Mouse (Mus musculus) layer of hippocampus, postnatal 25 days (tissue): ENCODE data around the gene Cotl1. TPM values are rescaled to one million over a fixed set of nuclear protein-coding genes. Genes with fewer than 3 reads are reported as not detected.
"Not testable (repeated sequence)": the region's sequence is repeated elsewhere in the genome, so short reads cannot be mapped to it uniquely, and the experiment has no call there.

Experiments used
- DNase-seq, 2 experiments: peaks; one replicate each; pipeline ENCODE4 v3.0.0; 2022; ENCODE audit warnings: mixed read lengths in 2 of 2, low spot score in 1 of 2; ENCODE audit errors: extremely low spot score in 1 of 2
- total RNA-seq, 2 experiments: library from RNA; stranded (reverse); gene quantifications; 2 replicates each; pipeline ENCODE4 v1.2.3; 2021

The Cotl1 gene
- total RNA-seq = 100 to 1,000 TPM; 121 to 140 TPM

DNA sequence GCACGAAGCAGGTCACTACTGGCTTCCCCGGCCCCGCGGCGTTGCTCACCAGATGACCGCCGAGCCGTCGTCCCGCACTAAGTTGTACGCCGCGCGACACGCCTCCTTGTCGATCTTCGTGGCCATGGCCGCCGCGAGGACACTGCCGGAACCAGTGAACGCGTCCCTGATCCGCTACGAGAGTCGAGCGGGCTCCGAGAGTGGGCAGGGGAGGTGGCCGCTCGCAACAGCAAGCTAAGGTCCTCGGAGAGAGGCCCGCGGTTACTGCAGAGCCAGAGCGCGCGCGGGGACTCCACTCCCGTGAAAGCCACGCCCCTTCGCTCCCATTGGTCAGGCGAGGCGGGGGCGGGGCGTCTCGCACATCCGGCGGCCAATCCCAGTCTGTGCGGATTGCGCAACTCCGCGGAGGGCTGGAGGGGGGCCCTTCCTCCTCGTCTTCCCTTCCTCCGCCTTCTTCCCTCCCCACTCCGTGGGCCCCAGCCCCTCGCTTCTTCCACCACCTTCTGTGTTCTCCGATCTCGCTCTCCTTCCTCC lies at the start of gene Cotl1:
TSS of gene Cotl1 (minus strand) at position 270 of the 534 bp plus-strand sequence.
- peak; percentile 94 for DNase-seq

DNA sequence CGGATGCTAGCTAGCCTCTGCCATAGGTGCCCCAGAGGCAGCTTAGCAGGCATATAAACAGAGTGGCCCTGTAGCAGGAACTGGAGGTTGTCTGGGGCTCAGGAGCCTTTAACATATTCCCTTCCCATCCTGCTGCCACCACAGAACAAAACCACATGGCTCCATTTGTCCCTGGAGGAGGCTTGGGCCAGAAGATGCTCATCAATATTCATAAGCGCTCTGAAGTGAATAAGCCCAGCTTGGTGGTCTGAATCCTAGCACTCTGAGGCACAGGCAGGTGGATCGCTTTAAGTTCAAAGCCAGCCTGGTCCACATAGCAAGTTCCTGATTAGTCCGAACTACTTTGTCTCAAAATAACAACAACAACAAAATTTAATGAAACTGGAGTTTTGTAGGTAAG lies 47.7 kb upstream of the Cotl1 start:
- DNase-seq = no peak

DNA sequence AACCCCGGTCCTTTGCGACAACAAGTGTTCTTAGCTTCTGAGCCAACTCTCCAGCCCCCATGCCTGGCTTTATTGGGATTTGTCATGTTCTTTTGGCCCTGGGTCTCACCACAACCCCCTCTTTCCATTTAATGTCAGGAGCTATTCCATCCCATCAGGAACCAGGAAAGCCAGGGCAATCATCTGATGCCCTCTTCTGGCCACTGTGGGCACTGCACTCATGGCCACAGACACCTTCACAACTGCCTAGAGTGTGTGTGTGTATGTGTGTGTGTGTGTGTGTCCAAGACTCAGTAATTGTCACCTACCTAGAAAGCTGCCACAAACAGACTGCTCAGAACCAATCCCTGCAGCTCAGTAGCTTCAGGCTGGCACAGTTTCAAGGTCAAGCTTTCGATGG lies 46.8 kb upstream of the Cotl1 start:
- peak in 1 of 2 experiments; percentile 42 for DNase-seq

DNA sequence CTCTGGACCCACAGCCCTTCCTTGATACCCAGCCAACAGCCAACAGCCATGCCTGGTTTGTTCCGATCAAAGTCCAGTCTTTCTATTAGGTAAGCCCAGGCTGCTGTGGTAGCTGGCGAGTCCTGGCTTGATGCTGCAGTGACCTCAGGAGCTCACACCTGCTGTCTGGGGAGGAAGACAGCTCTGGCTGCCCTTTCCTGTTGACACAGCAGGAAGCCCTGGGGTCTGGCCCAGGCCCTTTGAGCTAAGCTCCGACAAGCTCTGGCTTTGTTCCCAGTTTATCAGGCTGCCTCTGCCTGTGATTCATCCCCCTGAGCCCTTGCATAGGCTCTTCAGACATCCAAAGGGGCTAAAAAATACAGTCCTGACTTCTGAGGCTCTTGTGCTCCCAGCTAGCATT lies 45.3 kb upstream of the Cotl1 start:
- no peak for DNase-seq

DNA sequence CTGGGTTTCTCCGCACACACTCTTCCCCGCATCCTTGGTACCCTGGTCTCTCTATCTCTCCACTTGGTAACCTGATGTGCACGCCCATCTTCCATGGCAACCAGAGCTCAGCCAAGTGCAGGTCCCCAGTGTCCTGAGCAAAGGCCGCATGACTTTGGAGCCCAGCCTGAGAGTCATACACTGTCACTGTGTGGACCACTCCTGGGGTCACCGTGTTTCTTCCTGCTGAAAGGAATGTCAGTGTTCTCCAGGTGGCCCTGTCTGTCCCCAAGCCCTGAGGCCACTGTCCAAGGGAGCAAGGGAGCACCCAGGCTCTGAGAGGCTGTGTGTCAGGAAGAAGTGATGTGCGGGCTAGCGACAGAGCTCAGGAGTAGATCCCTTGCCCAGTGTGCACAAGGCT lies 42.9 kb upstream of the Cotl1 start:
- DNase-seq = no peak

DNA sequence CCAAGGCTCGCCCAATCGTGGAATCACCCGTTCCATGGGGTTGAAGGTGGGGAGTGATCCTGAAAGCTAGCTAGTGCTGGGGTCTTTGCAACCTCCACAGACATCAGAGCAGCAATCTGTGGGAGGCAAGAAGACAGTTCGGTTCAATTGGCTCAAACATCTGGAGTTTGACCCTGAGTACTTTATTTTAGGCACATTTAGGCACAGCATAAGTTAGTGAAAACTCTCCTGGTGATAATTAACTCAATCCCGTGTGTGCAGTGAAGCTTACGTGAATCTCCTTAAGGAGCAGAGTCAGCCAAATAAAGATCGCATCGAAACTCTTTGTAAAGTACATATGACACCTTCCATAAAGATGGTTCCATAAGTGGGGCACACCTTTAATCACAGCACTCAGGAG lies 41.6 kb upstream of the Cotl1 start:
- no peak for DNase-seq

DNA sequence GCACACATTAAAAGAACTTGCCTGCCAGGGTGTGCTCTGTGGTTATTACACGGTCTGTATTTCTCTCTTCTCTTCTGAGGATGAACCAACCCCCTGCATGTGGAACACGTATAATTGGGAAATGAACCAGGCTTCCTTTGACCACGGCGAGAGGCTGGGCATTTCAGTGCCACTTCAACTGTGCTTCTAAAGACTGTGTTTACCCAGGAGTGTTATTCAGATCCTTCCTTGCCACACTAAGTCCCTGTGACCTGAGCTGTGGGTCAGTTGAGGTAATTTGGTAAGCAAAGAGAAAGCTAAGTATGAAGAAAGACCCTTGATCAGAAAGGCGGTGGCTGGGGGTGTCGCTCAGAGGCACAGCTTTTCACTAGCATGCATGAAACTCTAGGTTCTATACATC lies 41.0 kb upstream of the Cotl1 start:
- no peak for DNase-seq

DNA sequence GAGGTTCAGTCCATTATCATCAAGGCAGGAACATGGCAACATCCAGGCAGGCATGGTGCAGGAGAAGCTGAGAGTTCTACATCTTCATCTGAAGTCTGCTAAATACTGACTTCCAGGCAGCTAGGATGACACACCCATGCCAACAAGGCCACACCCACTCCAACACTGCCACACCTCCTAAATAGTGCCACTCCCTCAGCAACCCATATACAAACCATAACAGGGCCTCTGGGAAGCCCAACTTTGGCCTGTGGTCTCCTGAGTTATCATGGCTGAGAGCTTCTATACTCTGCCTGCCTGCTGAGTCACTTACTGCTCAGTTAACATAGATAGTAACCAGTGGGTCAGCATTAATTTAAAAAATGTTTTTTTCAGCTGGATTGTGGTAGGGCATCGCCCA lies 32.8 kb upstream of the Cotl1 start:
- no peak for DNase-seq

DNA sequence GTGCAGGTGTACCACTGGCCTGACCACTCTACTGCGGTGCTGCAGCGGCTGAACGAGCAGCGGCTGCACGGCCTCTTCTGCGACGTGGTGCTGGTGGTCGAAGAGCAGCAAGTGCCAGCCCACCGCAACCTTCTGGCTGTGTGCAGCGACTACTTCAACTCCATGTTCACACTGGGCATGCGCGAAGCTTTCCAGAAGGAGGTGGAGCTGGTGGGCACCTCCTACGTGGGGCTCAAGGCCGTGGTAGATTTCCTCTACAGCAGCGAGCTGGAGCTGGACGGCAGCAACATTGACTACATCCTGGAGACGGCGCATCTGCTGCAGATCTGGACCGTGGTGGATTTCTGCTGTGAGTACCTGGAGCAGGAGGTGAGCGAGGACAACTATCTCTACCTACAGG lies 29.3 kb upstream of the Cotl1 start:
- DNase-seq = no peak

DNA sequence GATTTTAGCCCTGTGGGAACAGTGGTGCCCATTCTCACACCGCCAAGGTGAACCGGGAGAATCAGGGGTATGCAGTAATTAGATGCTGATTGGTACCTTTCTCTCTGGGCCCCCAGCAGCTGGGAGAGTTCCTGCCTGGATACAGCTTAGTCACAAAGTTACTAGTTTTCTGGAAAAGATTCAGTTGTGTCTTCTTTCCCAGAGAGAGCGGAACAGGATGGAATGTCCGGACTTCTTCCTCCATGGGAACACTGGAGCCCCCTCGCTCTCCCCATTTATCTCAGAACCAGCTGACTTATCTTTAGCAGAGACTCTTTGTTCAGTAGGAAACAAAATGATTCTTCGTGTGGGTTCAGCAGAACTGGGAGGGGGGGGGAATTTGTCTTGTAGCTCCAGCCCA lies 22.4 kb upstream of the Cotl1 start:
- no peak for DNase-seq

DNA sequence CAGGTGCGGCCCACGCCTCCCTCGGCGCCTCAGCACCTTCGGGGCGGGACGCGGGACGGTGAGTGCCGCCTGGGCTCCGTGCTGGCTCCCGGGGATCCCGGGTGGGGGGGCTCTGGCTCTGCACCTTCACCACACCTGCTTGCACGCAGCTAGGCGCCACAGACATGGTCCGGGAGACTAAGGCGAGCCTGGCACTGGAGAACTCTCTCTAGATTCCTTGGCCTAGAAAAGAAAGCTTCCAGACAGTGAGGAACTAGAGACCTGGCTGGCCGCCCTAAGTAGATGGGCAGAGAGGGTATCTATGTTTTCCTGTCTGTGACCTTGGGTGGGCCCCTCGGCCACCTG lies 22.0 kb upstream of the Cotl1 start:
- DNase-seq = no peak

DNA sequence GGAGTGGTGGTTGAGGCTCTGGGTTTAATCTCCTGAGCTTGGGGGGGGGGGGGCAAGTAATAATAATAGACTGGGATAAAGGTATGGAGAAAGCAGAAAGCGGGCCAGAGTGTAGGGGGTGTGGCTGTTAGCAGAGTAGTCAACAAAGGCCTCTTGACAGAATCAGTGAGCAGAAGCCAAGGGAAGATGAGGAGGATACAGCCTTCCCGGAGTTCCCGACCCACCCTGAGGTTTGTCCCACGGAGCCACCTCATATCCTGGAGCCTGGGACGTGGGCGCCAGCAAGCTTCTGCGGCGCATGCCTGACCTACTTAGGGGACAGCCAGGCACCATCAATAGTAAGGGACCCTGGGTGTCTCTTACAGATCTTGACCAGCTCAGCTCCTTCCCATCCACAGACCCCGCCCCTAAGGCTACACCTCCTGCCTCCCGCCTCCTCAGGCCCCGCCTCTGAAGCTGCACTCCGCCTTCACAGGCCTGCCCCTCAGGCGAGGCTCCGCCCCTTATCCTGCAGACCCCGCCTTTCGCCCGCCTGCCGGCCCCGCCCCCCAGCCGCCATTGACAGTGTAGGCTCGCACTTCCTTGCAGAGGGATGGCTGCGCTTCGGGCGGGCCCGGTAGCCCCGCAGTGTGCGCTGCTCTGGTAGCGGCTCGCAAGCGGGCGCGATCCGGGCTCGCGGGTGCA lies 21.5 kb upstream of the Cotl1 start, which contains the start of gene Klhl36:
TSS of gene Klhl36 (plus strand) at position 561 of the 684 bp plus-strand sequence.
- peak; percentile 88 to 91 for DNase-seq

DNA sequence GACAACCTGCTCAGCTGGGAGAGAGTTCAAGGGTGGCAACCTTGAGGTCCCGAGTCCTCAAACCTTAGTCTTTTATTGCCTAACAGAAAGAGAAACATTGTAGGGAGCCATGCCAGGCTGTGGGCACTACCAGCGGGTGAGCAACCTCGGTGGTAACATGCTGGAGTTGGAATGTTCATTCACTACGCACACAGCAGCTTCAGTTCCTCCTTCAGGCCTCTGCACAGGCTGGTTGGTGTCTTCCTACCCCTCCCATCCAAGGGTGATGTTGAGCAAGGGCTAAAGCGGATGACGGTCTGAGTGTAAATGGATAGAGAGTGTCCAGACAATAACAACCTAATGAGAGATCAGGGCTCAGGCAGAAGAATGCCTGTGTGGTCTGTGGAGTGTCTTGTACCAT lies 17.4 kb upstream of the Cotl1 start:
- no peak for DNase-seq

DNA sequence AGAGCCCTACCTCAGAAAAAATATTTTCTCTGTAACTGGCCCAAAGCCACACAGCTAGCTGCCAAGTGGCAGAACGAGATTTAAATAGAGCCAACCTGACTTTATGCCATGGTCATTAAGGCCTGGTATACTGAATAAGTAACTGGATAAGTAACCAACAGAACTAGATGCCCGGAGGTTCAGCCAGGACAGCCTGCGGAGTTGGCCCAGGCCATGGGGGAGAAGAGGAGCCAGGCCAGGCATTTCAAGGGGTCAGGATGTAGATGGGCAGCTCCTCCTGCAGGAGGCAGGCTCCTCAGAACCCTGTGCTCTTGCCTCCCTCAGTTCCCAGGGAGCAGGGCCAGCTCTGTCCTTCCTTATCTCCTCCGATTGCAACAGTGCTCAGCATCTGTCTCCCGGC lies 15.3 kb upstream of the Cotl1 start:
- no peak for DNase-seq

DNA sequence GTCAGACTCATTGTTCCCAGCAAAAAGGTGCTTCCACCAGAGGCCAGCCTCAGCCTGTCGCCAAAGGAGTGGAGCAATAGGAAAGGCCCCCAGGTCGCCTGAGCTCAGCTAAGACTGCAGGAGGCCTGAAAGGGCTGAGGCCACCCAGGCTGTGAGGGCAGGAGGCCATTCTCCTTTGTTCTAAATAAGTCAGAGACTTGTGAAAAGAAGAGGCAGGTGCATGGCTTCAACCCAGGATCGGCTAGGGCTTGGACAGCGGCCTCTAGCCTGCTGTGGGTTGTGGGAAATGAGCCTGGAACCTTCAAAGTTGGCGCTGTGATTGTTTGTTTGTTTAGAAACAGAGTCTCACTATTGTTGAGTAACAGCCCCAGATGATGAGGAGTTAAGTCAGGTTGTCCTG lies 13.7 kb upstream of the Cotl1 start:
- DNase-seq = no peak

DNA sequence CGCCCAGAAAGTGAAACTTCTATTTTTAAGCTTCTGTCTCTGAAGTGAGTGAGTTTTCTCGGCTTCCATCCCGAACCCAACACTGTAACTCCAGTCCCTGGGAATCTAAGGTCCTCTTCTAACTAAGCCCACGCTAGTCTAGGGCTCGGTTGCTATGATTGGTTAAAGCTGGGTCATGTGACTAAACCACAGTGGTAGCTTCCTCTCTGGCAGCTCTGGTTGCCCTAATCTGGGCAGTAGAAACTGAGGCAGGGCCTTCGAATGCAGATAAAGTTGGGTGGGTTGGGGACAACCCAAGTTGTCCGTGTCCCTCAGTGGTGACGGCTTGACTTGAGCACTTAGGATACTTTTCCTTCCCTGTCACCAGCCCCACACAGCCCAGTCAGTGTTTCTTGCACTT lies 13.2 kb upstream of the Cotl1 start:
- no peak for DNase-seq

DNA sequence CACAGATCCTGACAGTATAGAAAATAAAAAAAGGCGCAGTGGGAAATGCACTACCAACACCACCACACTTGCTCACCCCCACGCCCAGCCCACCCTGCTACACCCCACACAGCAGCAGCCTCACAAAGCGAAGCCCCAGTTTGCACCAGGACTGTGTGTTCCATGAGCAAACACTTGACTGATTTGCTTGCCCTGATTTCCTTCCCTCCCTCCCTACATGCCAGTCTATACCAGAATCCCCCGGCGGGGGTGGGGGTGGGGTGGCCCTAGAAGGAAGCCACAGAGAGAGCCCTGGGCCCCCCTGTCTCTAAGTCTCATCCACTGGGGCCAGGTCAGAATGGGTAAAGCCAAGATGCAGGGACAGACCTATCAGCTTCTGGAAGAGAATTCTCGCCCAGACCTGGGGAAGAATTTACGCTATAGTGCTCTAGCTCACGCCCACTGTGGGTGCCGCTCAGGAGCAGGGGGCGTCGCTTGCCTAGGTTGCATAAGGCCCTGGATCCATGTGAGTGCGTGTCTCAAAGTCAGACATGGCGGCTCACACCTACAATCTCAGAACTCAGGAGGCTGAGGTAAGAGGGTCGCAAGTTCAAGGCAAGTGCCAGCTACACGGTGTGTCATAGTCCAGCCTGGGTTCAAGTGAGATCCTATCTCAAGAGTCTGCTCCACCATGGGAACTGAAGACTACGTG lies 7.0 kb upstream of the Cotl1 start:
- no peak for DNase-seq

DNA sequence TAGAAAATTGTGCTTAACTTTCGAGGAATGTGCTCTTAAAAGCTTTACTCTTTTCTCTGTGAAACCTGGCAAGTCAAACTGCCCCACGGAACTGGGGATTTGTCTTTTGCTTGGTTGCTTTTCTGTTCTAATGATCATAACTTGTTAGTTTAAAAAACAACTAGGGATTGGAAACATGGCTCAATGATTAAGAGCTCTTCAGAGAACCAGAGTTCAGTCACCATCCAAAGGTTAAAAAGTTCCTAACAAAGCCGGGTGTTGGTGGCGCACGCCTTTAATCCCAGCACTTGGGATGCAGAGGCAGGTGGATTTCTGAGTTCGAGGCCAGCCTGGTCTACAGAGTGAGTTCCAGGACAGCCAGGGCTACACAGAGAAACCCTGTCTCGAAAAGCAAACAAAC lies 5.4 kb upstream of the Cotl1 start:
- not testable (repeated sequence) for DNase-seq

DNA sequence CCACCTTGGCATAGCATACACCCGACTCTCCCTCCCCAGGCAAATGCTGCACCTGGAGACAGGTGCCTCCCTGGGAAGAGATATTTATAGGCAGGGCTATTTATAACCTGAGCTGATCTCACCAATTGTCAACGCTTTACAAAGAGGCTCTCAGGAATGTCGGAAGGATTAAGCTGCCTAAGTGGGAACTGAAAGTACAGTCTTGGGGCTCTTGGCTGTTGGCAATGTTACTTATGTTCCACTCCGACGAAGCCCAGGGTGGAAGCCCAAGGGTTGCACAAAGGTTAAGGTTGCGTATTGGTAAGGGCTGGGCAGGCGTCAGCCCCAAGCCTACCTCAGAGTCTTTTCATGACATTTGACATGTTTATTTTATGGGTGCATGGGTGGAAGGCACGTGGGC lies 4.2 kb upstream of the Cotl1 start:
- DNase-seq = no peak

DNA sequence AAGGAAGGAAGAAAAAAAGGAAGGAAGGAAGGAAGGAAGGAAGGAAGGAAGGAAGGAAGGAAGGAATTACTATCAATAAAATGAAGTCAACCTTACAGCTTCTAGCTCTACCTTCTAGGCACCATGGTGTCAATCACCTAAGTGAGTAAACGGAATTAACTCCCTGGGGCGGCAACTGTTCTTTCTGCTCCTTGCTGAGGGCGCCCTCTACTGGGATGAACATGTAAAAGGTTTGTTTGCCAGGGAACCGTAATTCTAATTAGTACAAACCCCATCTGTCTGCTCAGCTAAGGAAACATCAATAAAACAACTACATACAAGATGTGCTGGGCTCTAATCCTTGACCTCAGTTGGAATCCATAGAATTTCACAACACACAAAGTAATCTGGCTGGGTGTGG lies 3.1 kb upstream of the Cotl1 start:
- peak; percentile 57 to 78 for DNase-seq

DNA sequence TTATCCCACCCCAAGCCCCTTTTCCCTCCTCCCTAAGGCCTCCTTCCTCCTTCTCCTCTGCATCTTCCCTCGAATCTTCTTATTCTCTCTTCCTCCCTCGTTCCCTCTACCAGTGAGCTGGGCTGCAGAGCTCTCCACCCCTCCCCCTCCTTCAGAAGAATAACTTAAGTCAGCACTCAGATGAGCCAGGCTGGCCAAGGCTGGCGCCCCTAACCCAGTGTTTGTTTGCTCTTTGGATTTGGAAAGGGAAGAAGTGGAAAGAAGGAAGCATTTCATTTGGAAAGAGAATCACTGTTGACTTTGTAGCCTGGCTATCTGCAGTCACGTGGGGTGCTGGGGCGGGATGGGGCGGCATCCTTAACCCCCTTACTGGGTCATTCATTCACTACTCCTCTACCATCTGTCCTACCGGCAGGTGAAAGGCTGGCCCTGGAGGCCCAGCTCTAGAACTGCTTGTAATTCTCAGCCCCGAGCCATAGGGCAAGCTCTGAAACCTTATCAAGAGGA lies 614 bp upstream of the Cotl1 start:
- no peak for DNase-seq
